Mouse (Mus musculus) fat pad, adult 2 months (tissue): ENCODE results near the gene 6030468B19Rik.

Experiments
- DNase-seq: peaks from one replicate; pipeline ENCODE4 v3.0.0-alpha.2; 2011; ENCODE audit warnings: low read depth, low spot score; ENCODE audit errors: extremely low read depth

6030468B19Rik gene

DNA sequence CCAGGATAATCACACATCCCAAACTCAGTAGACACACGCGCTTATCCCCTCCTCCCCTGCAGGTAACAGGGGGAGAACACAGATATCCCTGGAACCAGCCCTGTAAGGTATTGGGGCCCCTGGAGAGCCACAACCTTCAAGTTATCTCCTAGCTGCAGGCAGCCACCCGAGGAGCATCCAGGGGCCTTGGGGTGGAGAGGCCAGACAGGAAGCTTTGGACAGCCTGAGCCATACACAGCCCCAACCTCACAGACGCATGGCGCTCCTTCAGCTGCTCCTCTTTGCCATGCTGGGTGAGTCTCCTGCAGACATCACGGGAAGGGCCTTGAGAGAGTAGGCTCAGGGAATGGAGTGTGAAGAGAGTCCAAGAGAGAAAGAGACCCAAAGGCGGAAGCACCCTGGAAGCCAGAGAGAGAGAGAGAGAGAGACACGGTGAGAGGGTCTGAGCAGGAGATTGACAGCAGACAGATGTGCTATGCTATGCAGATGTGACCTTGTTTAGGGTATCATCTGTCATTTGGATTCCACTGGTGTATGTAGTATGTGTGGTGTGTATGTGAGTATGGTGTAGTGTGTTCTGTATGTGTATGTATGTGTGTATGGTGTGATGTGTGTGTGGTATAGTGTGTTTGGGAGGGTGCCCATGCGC lies at the start of gene 6030468B19Rik:
Gene 6030468B19Rik (plus strand): TSS at position 150 of the 649 bp plus-strand sequence.
- no peak for DNase-seq

DNA sequence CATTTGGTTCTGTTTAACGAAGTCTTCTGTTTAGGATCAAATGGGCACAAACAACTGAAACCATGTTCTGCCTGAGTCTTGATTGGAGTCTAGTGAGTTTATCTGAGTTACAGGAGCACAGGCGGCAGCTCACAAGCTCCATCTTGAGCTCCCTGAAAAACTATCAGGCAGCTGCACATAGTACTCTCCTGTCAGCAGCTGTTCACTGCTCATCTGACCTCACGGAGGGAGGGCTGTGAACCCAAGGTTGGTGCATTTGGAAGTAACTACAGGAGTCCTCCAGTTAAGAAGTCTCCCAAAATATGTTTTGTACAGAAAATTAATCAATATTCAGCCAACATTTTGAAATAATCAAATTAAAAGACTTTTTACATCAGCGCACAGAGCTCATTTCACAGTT lies 48.8 kb upstream of the 6030468B19Rik start:
- no peak for DNase-seq

DNA sequence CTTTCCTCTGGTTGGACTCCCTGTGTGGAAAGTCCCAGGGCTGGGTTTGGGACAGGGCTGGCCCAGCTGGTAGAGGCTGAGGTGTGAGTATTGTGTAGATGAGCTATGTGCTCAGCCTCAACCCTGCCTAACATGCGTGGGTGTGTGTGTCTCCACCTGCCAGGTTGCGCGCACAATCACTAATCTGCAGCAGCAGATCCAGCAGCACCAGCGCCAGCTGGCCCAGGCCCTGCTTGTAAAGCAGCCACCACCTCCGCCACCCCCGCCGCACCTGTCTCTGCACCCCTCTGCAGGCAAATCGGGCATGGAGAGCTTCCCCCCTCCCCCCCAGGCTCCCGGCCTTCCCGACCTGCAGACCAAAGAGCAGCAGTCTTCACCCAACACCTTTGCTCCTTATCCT lies 48.0 kb upstream of the 6030468B19Rik start:
- DNase-seq: no peak

DNA sequence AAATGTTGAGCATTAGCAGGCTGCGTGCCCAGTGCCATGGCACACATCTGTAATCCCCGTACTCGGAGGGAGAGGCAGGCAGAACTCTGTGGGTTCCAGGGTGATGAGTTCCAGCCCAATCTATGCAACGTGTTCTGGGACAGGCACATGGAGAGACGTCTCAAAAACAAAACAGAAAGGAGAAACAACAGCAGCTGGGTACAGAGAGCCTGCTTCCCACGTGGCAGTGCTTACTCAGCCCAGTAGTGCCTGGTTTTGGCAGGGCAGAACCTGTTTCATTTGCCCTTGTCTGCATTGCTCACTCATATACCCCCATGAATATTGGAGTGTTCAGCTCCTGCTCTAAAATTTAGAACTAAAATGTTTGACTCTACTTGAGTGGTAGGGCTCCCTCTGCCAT lies 45.9 kb upstream of the 6030468B19Rik start:
- no peak for DNase-seq

DNA sequence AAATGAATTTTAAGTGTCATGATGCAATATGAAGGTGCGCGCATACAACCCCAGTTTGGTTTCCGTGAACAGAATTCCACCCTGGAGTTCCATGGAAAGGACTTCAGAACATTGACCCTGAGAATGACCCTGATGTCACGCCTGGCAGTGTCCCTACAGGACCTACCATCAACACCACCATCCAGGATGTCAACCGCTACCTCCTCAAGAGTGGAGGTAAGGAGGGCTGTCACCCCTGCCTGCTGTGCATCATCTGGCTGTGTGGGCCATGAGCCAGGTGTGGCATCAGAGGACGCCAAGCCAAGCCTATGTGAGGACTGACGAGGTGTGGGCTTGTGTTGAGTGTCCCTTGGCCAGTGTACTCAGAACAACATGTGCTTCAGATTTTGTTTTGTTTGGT lies 41.6 kb upstream of the 6030468B19Rik start:
- DNase-seq: no peak

DNA sequence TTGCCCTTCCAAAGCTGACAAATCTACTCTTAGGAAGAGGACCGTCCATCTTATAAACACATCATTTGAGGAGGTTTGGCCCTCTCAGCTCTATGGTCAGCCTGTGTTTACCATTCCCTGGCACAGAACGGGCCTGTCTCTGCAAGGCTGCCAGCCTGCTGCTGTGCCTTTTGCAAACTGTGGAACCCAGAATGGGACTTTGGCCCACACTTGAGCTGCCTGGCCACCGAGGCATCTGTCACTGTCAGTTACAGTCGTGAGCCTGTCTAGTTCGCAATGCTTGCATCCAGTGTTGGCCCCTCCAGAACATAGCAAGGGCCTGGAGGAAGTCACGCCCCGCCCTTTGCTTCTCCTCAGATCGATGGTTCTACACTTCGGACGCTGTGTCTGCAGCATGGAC lies 38.2 kb upstream of the 6030468B19Rik start:
- no peak for DNase-seq

DNA sequence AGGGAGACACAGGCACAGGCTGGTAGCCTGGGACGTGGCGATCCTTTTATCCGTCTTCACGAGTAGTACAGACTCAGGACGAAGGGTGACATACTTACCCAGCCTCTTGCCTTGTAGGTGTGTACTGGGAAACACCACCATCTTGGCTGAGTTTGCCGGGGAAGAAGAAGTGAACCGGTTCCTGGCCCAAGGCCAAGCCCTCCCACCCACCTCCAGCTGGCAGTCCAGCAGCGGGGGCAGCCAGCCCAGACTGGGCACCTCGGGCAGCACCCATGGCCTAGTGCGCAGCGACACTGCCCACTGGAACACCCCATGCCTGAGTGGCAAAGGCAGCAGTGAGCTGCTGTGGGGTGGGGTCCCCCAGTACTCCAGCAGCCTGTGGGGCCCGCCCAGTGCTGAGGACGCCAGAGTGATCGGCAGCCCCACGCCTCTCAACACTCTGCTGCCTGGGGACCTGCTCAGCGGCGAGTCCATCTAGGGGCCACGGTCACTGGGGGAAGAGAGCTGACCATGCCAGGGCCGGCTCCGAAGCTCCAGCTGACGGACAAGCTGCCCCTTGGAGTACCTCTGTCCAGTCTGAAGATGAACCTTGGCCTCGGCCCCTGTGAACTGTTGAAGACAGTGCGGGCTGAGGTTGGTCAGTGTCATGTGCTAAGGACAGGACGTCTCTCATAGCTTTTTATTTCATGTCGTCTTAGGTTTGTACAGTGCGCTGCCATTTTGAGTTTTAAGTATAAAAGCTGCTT lies 36.9 kb upstream of the 6030468B19Rik start:
- DNase-seq: no peak

DNA sequence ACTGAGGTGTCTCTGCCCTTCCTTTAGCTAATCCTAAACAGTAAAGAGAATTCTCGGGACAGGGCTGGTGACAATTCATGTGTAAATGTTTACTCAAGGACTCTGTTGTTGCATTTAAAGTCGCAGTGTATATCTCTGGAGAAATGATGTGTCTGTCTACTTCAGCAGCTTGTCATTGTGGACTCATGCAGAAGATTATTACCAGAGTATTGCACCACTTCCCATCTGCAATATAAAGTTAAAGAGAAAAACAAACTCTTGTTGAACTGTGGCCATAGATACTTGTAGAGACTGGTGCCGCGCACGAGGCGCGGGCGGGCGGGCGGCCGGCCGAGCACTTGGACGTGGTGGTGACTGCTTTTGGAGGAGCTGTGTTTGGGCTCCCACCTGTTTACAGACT lies 35.7 kb upstream of the 6030468B19Rik start:
- no peak for DNase-seq

DNA sequence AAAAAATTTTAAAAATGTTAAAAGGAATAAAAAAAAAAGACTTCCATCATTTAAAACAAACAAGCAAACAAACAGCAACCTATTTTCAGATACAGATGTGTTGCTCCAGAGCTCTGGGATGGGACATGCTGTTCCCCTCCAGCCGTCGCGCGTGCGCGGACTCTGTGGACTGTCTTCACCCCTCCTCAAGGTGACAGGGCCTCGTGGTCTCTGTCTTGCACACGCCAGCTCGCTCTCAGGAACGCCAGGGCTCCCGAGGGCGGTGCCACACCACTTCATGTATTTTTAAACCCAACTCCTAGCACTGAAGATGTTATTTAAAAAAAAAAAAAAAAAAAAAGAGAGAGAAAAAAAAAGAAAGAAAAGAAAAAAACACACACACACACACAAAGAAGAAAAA lies 35.2 kb upstream of the 6030468B19Rik start:
- DNase-seq: no peak

DNA sequence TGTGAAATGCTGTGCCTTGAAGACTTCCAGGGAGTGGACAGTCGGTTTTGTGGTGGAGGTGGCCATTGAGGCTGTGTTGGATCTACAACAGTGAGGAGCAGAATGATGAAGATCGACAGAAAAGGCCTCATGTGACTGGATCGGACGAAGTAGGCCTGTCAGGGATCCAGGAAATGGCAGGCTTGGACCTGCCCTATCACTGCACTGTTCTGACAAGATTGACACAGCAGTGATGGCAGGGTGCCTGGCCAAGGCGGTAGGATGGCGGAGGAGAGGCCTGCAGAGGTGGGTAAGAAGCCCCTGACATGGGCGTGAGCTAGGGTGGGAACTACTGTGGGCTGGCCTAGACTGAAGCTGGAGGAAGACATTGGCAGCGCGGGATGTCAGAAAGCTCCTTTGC lies 33.1 kb upstream of the 6030468B19Rik start:
- no peak for DNase-seq

DNA sequence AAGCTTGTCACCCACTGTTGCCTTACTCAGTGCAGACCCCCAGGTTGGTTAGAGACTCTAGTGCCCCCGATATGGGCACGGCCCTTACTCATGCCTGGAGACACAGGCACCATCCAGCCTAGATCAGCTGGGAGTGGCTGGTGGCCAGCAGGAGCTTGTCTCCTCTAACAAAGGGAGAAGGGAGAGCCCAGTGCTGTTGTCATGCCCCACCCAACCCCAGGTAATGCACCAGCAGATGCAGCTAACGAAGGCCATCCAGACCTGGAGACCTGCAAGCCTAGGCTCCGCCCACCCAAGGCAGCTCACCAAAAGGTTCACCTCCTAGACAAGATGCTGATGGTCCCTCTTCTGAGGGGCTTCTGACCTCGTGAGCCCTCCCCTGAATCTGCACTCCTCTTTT lies 32.1 kb upstream of the 6030468B19Rik start:
- no peak for DNase-seq

DNA sequence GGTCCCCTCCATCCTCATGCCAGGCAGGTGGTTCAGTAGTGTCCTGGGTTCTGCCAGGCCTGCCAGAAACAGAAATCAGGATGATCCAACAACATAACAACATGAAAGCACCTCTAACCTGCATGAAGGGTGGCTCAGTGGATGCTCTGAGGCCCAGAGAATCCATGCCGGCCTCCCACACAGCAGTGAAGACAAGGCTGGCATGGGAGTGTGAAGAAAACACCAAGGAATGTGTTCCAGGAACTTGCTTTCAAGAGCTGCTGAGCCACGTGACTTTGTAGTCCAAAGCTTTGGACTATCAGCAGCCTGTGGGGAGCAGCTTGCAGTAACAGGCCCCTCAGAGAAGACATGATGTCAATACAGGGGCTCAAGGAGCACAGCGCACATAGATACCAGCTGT lies 31.2 kb upstream of the 6030468B19Rik start:
- no peak for DNase-seq

DNA sequence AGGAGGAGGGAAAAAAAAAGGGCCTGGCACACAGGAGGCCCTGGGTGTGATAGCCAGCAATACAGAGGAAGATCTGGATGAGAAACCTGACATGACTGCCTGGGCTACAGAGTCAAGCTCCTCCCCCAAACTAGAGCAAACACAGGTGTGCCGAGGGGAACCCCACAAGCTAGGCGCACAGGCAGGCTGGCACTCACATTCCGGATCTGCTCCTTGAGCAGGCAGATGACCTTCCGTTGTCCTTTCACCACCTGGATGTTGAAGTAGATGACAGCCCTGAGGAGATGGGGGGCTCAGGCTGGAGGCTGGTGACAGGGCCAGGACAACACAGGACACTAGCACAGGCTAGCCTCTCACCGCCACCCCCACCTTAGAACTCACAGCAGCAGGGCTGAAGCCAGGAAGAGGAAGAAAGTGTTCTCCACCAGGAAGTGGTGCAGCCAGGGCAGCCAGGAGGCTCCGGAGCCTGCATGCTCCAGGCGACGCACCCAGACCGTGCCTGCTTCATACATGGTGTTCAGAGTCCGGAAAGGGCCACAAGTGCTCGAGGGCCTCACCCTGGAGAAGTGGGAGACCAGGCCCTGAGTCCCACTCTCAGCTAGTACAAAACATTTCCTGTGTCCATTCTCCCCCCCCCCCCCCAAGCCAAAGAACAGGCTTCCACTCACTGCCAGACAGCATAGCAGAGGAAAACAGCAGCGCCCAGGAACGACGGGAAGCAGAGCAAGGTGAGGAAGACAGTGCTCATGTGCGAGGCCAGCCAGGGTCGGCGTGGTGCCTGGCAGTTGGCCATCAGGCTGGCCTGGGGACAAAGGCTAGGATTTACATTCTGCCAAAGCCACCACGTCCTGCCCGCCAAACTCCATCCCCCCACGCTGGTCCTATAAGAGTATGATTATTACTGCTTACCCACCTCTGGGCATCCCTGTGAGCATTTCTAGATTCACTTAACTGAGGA lies 28.5 kb upstream of the 6030468B19Rik start:
- DNase-seq: no peak

DNA sequence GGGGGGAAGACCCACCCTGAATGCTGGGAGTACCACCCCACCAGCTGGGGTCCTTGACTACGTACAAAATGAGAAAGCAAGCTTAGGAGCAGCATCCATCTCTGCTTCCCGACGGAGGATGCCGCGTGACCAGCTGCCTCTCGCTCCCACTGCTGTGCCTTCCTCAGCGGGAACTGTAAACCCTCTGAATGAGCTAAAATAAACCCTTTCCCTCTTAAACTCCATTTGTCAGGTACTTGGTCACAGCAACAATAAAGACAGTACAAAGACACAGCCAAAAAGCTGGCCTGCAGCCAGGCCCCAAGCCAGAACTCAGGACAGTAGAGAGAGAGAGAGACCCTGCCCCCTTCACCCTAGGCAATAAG lies 27.8 kb upstream of the 6030468B19Rik start:
- no peak for DNase-seq

DNA sequence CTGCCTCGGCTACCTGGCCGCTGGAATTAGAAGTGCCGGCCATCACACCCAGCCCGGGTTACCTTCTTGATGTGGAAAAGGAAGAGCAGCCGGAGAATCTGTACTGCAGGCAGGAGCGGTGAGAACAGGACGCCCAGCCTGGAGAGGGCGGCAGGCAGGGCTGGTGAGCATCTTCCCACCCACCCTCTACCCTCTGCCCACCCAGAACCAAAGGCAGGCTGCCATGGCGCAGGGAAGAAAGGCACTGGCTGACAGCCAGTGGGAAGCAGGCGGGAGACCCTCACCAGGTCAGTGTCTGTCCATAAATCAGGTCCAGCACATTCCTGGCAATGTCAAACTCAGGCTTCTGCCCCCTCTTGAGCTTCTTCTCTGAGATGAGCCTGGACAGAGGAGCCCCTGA lies 27.1 kb upstream of the 6030468B19Rik start:
- DNase-seq: no peak

DNA sequence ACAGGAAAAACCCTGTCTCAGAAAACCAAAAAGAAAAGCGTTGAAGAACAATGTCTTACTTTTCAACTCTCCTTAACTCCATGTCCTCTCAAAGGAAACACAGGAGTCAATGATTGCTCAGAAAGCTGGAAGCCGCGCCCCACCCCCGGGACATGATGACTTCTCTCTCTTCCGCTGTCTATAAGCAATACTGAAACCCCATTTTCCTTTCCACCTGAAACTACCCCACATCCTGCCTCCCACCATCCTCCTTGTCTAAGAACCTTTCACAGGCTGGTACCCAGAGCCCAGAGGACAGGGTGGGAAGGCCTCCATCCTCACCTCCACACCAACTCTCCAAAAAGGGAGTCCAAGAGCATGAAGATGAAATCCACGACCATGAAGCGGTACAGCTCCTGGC lies 25.1 kb upstream of the 6030468B19Rik start:
- no peak for DNase-seq

DNA sequence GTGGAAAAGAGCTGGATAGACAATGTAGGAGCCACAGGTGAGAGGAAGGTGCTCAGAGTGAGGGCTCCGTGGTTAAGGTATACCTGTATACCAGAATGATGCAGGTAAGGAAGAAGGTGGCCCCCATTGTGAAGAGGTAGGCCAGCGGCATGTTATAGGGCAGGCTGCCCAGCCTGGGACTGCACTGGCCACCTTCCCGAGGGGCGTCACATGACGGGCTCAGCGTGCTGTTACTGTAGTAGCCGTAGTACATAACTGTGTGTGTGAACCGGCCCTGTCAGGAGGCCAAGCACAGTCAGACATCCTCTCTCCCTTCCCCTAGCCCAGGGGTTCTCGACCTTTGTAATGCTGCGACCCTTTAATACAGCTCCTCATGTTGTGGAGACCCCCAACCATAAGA lies 22.5 kb upstream of the 6030468B19Rik start:
- no peak for DNase-seq

DNA sequence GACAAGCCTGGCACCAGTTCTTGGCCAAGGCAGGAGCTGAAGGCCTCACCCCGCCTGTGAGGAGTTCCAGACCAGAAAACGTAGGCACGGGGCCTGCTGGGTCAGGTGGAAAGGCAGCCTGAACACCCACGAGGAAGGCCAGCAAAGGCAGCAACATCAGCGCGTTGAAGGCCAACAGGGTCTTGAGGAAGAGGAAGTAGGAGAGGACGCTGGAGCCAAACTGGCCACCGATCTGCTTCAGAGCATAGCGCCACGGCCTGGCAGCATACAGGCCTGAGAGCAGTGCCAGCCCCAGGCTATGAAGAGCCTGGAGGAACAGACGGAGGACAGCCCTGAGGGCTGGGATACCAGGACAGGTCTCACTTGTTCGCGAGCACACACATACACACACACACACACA lies 21.9 kb upstream of the 6030468B19Rik start:
- DNase-seq: no peak

DNA sequence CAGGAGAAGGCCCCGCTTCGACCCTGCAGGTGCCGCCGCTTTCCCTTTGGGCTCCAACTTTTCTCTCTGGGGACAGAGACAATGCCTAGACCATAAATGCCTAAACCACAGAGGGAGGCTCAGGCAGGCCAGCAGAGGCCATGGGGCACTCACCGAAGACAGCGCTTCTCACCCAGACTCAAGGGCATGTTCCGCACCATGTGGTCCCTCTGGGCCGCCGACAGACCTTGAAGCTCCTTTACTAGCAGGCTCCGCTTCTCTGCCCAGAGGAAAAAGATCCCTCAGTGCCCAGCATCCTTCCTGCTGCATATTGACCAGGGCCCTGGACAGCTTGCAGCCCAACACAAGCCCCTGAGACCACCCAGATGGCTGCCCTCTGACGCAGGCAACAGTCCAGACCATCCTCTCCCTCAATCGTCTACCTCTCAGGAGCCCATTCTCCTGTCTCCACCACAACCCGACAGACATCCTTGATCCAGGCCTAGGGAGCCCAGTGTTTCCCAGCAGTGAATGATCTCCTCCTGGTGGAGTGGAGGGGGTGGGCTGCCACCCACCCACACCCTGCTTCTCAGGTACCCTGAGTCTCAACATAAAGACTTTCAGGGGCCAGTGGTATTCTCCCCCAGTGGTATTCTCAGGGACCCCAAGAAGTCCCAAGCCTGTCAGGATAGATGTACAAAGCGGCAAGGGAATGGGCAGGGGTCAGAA lies 21.2 kb upstream of the 6030468B19Rik start:
- DNase-seq: no peak

DNA sequence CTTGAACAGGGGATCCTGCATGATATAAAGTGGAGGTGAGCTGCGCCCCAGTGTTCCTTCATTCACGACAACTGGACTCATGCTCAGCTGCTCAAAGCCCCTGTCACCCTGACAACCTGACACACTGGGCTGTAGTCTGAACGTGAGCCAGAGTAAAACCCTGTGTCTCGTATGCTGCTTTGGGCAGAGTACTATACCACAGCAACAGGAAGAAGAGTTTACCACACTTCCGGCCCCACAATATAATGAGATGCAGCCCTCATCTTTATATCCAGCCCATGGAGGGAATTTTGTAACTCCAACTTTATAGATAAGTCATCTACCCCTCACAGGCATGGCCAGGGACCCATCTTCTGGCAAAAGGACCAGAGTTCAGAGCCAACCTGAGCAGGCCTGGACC lies 20.3 kb upstream of the 6030468B19Rik start:
- DNase-seq: no peak

DNA sequence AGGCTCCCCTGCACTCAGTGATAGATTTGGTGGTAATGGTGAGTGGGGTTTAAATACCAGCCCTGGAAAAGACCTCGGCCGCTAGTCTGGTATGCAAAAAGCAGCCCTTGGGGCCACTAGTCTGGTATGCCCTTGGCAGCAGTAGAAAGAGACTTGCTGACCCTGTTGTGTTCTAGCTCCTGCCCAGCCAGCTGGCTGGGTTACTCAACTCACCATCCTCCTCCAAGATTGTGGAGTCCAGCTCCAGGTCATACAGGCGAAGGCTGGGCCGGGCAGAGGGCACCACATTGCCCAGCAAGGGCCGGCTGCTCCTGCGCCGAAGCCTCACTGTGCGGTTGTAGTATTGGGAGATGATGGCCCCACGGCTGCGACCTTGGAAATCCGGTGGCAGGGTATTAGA lies 19.4 kb upstream of the 6030468B19Rik start:
- DNase-seq: no peak
